In the genomic region with DNA sequence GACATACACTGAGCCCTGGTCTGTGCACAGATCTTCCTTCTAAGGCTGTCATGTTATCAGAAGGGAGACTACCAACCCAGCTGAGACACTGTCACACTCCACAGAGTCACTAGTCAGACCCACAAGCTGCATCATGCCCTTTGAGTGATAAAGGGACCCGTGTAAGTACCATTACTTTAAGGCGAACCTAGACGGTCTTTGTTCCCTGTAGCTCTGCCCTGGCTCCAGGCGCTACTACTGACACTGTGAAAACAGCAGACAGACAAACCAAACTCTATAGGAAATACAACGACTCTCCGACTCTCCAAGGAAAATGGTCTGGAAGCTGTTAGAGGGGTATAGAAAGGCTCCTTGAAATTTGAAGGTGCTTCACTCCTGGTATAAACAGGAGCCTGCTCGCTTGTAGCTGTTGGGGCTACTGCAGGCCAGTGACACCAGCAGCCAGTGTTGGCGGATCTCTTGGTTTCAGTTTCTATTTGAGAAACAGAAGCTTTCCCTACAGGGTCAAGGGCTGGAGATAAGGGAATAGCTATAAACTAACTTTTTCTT, we compare ENCODE assay signal across 9 mouse cellular contexts.
DNase-seq lines count a peak whose midpoint lies in the region; ATAC-seq and TF ChIP-seq lines count a peak whose summit lies in the region.
"Had no signal": no experiment of that assay in that cellular context is flagged by ENCODE, and none has a peak within 500 bp of the region (broad histone marks: within the 10 kb centered on the region; RNA-seq: fewer than 3 reads in every experiment).

No protein-coding gene starts in this region.

- peaks cover 32% of the 10 kb centered on the region for H3K79me2 ChIP-seq in MEL (ENCODE audit: control insufficient read depth, insufficient read depth, low read length, poor library complexity)

- TF ChIP-seq RAD21 in MEL (IDR thresholded peaks at IDR 0.05; ENCODE audit: low read depth, low read length): no peak

- TF ChIP-seq EP300 in MEL (IDR thresholded peaks at IDR 0.05; ENCODE audit: low read depth in 1 of 2, low read length in 2 of 2): peak in 1 of 2 experiments; percentile 13; a peak in 1 of 4 replicates

- H3K4me1 ChIP-seq in MEL (ENCODE audit: control insufficient read depth in 1 of 2, insufficient read depth in 2 of 2, low read length in 2 of 2): peaks cover 9 to 25% of the 10 kb centered on the region in 2 experiments
- H3K4me1 ChIP-seq in intestine, embryonic 16.5 days (ENCODE audit: control insufficient read depth, insufficient read depth, low read length): peaks cover 26% of the 10 kb centered on the region
- H3K4me1 ChIP-seq in stomach, embryonic 16.5 days (ENCODE audit: control insufficient read depth, insufficient read depth, low read length): peaks cover 32% of the 10 kb centered on the region

- peak overlapping the region; percentile 42 for H3K4me2 ChIP-seq in intestine, embryonic 16.5 days (ENCODE audit: low read depth, low read length)
- H3K4me2 ChIP-seq in stomach, embryonic 16.5 days (ENCODE audit: low read depth, low read length): no peak overlapping the region
- H3K4me2 ChIP-seq: embryonic facial prominence, embryonic 13.5 days; midbrain, embryonic 12.5 days had no signal

- no peak for ATAC-seq in intestine, embryonic 16.5 days
- ATAC-seq in stomach, embryonic 16.5 days (ENCODE audit: insufficient read depth, low FRiP score): no peak

- peak in 1 of 2 experiments; percentile 26; a peak in 1 of 4 replicates for TF ChIP-seq POLR2A in MEL (IDR thresholded peaks at IDR 0.05; ENCODE audit: control insufficient read depth in 1 of 2, insufficient read depth in 1 of 2, low read depth in 1 of 2, low read length in 2 of 2, poor library complexity in 1 of 2)

- H3K27ac ChIP-seq in MEL (ENCODE audit: control insufficient read depth, low read depth, low read length): peak overlapping the region; percentile 93
- H3K27ac ChIP-seq in intestine, embryonic 16.5 days (ENCODE audit: low read length): no peak overlapping the region
- H3K27ac ChIP-seq in stomach, embryonic 16.5 days (ENCODE audit: low read length): peak overlapping the region; percentile 17; the same call in 1 of the 2 replicates
- H3K27ac ChIP-seq: midbrain, embryonic 12.5 days had no signal

- no peaks in the 10 kb centered on the region for H3K27me3 ChIP-seq in MEL (ENCODE audit: control insufficient read depth in 1 of 2, insufficient read depth in 2 of 2, low read length in 2 of 2)
- H3K27me3 ChIP-seq in intestine, embryonic 16.5 days (replicated peaks; ENCODE audit: control insufficient read depth, insufficient read depth, low read length): peaks cover 5% of the 10 kb centered on the region; the same call in 1 of the 2 replicates
- H3K27me3 ChIP-seq in stomach, embryonic 16.5 days (ENCODE audit: control insufficient read depth, insufficient read depth, low read length): peaks cover 5% of the 10 kb centered on the region; the same call in 1 of the 2 replicates

- no peaks in the 10 kb centered on the region for H3K9me3 ChIP-seq in MEL (replicated peaks; ENCODE audit: insufficient read depth, low read length)
- H3K9me3 ChIP-seq in intestine, embryonic 16.5 days (ENCODE audit: control insufficient read depth, low read length): no peaks in the 10 kb centered on the region
- no peaks in the 10 kb centered on the region for H3K9me3 ChIP-seq in stomach, embryonic 16.5 days (replicated peaks; ENCODE audit: control insufficient read depth, low read length)
- H3K9me3 ChIP-seq: embryonic facial prominence, embryonic 13.5 days; midbrain, embryonic 12.5 days had no signal

- H3K4me3 ChIP-seq in MEL (ENCODE audit: control insufficient read depth in 1 of 2, insufficient read depth in 1 of 2, low read depth in 2 of 2, low read length in 2 of 2): peak overlapping the region; percentile 85 to 86
- peak overlapping the region; percentile 16; the same call in 1 of the 2 replicates for H3K4me3 ChIP-seq in intestine, embryonic 16.5 days (ENCODE audit: low read length)
- no peak overlapping the region for H3K4me3 ChIP-seq in stomach, embryonic 16.5 days (replicated peaks; ENCODE audit: low read length)
- H3K4me3 ChIP-seq: embryonic facial prominence, embryonic 13.5 days; midbrain, embryonic 12.5 days had no signal

- H3K9ac ChIP-seq in MEL (ENCODE audit: control insufficient read depth, low read depth, low read length, poor library complexity, severe bottlenecking): peak overlapping the region; percentile 90
- H3K9ac ChIP-seq in intestine, embryonic 16.5 days (ENCODE audit: low read depth, low read length): peak overlapping the region; percentile 48; the same call in 1 of the 2 replicates
- 0 out of 2 replicates have a peak overlapping the region, but pooled peaks have one; percentile 7 for H3K9ac ChIP-seq in stomach, embryonic 16.5 days (ENCODE audit: low read length)
- H3K9ac ChIP-seq: embryonic facial prominence, embryonic 13.5 days; midbrain, embryonic 12.5 days had no signal

- peaks cover 0 to 18% of the 10 kb centered on the region in 2 experiments; a peak in 2 of 4 replicates for H3K36me3 ChIP-seq in MEL (ENCODE audit: control insufficient read depth in 1 of 2, insufficient read depth in 2 of 2, low read length in 2 of 2)
- H3K36me3 ChIP-seq in intestine, embryonic 16.5 days (ENCODE audit: control insufficient read depth, insufficient read depth, low read length): no peaks in the 10 kb centered on the region
- no peaks in the 10 kb centered on the region for H3K36me3 ChIP-seq in stomach, embryonic 16.5 days (ENCODE audit: control insufficient read depth, insufficient read depth, low read length)
- H3K36me3 ChIP-seq: midbrain, embryonic 12.5 days had no signal

- 45% methylated on average over 8 of the region's 8 CpGs for WGBS in intestine, embryonic 16.5 days
- 61% methylated on average over 8 of the region's 8 CpGs for WGBS in stomach, embryonic 16.5 days

- TF ChIP-seq CTCF in MEL (IDR thresholded peaks at IDR 0.05 in 2 of 3, conservative IDR thresholded peaks at IDR 0.05 in 1 of 3; ENCODE audit: control insufficient read depth in 1 of 3, insufficient read depth in 1 of 3, low read depth in 2 of 3, low read length in 3 of 3, poor library complexity in 1 of 3, severe bottlenecking in 1 of 3): no peak

- peak; percentile 27 for DNase-seq in layer of hippocampus, adult 11-12 months (ENCODE audit: low spot score)
- DNase-seq in layer of hippocampus, adult 9-10 months (ENCODE audit: low spot score): no peak
- peak; percentile 78 for DNase-seq in MEL (ENCODE audit: low read depth, low spot score)
- peak; percentile 66 for DNase-seq in cerebellum, adult 9-11 months
- no peak for DNase-seq in urinary bladder, postnatal 25 days (ENCODE audit: low spot score)

TF ChIP-seq in MEL, 35 proteins besides CTCF, POLR2A, EP300 and RAD21 (continues in another document):
- TF ChIP-seq MAFK (IDR thresholded peaks at IDR 0.05; ENCODE audit: borderline replicate concordance, low read depth, low read length) (no peak), CHD1 (IDR thresholded peaks at IDR 0.05; ENCODE audit: low read depth, low read length) (peak; percentile 58; the same call in 1 of the 2 replicates), NRF1 (IDR thresholded peaks at IDR 0.05; ENCODE audit: insufficient read depth, low read depth, low read length, poor library complexity, severe bottlenecking) (no peak), KAT2A (conservative IDR thresholded peaks at IDR 0.05; ENCODE audit: low read depth, low read length) (no peak), HCFC1 (IDR thresholded peaks at IDR 0.05; ENCODE audit: low read depth, low read length) (no peak), BHLHE40 (IDR thresholded peaks at IDR 0.05; ENCODE audit: borderline replicate concordance, low read depth, low read length) (peak; percentile 50; the same call in 1 of the 2 replicates), ZKSCAN1 (IDR thresholded peaks at IDR 0.05; ENCODE audit: low read depth, low read length) (no peak), SIN3A (IDR thresholded peaks at IDR 0.05; ENCODE audit: low read length) (peak; percentile 82), POLR2AphosphoS2 (IDR thresholded peaks at IDR 0.05; ENCODE audit: low read length) (no peak), E2F4 (IDR thresholded peaks at IDR 0.05; ENCODE audit: borderline replicate concordance, low read depth, low read length) (no peak), TCF12 (IDR thresholded peaks at IDR 0.05; ENCODE audit: low read depth, low read length) (no peak), ZNF384 (IDR thresholded peaks at IDR 0.05; ENCODE audit: low read depth, low read length) (no peak), SMC3 (IDR thresholded peaks at IDR 0.05; ENCODE audit: low read depth, low read length) (no peak), MYC (IDR thresholded peaks at IDR 0.05; ENCODE audit: low read depth, low read length) (no peak), MEF2A (IDR thresholded peaks at IDR 0.05; ENCODE audit: extremely low read depth, insufficient replicate concordance, low read depth, low read length, poor library complexity, severe bottlenecking) (no peak), RCOR1 (IDR thresholded peaks at IDR 0.05; ENCODE audit: low read depth, low read length) (no peak; the same call in 1 of the 2 replicates), UBTF (IDR thresholded peaks at IDR 0.05; ENCODE audit: borderline replicate concordance, insufficient read depth, low read depth, low read length) (no peak), CHD2 (IDR thresholded peaks at IDR 0.05; ENCODE audit: low read length) (no peak), TAL1 (IDR thresholded peaks at IDR 0.05; ENCODE audit: low read length) (peak; percentile 42), ETS1 (IDR thresholded peaks at IDR 0.05; ENCODE audit: low read depth, low read length) (peak; percentile 90), MYB (IDR thresholded peaks at IDR 0.05; ENCODE audit: low read depth, low read length) (no peak), USF2 (IDR thresholded peaks at IDR 0.05; ENCODE audit: borderline replicate concordance in 1 of 2, insufficient read depth in 1 of 2, low read depth in 1 of 2, low read length in 2 of 2) (no peak), MXI1 (IDR thresholded peaks at IDR 0.05; ENCODE audit: low read depth, low read length) (peak; percentile 63), MAX (IDR thresholded peaks at IDR 0.05; ENCODE audit: low read length) (no peak), MAZ (IDR thresholded peaks at IDR 0.05; ENCODE audit: low read depth, low read length) (no peak), NELFE (IDR thresholded peaks at IDR 0.05; ENCODE audit: low read depth, low read length) (peak; percentile 51), POLR2AphosphoS5 (IDR thresholded peaks at IDR 0.05; ENCODE audit: borderline replicate concordance, low read depth, low read length) (no peak), JUND (IDR thresholded peaks at IDR 0.05; ENCODE audit: low read depth, low read length) (no peak), ZMIZ1 (IDR thresholded peaks at IDR 0.05; ENCODE audit: low read depth, low read length) (no peak), GABPA (IDR thresholded peaks at IDR 0.05; ENCODE audit: low read depth, low read length) (no peak), USF1 (IDR thresholded peaks at IDR 0.05; ENCODE audit: low read depth, low read length) (no peak), ELF1 (IDR thresholded peaks at IDR 0.05; ENCODE audit: low read depth, low read length) (no peak)

Comparison
In these comparisons a context has a peak if more than half of its experiments do, and no peak if none do; other contexts are left out.
1. DNase-seq: peak in layer of hippocampus, adult 11-12 months (single experiment), MEL (single experiment) and cerebellum, adult 9-11 months (single experiment); none in layer of hippocampus, adult 9-10 months (single experiment) and urinary bladder, postnatal 25 days (single experiment).
2. H3K9ac ChIP-seq: peak in every context shown above with its lines; median percentile 90 in MEL; 48 in intestine, embryonic 16.5 days; 7 in stomach, embryonic 16.5 days.